Comparison of ENCODE assay signal across 8 mouse cellular contexts in the genomic region with DNA sequence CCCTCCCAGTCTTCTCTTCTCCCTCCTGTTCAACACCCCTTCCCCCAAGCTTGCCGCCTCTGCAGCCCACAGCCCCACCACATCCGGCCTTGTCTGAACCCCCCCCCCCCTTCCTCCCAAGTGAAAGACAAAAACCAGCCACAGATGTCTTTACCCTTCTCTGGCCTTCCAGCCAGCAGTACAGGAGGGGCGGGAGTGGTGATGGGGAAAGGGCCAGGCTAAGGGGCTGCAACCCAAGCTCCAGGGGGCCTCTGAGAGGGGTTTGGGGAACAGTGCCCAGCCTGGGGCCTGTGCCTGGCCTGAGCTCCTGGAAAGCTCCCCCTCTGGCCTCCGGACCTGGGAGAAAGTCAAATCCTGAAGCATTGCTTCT. TPM values are rescaled to one million over a fixed set of nuclear protein-coding genes. Genes with fewer than 3 reads are reported as not detected.
DNase-seq lines count a peak whose midpoint lies in the region; ATAC-seq lines count a peak whose summit lies in the region.

No protein-coding gene starts in this region.

- DNase-seq in kidney, postnatal 14 days, result no peak
- DNase-seq in induced T-regulatory cell, adult 2 months (ENCODE audit: low read depth), result peak; percentile 77
- DNase-seq in urinary bladder, adult 18-20 months (ENCODE audit: low spot score in 2 of 2), result no peak
- DNase-seq in ovary, postnatal 36 days (ENCODE audit: low spot score), result no peak
- no peak for DNase-seq in right cerebral cortex, postnatal 36 days (ENCODE audit: low spot score in 2 of 2)

- H3K4me3 ChIP-seq in kidney, embryonic 16.5 days (ENCODE audit: low read length), result no peak overlapping the region
- H3K4me3 ChIP-seq in neural tube, embryonic 14.5 days (ENCODE audit: low read depth, low read length), result no peak overlapping the region

- ATAC-seq in kidney, embryonic 16.5 days (ENCODE audit: low FRiP score, low TSS enrichment), result peak; percentile 30
- peak; percentile 43 for ATAC-seq in common myeloid progenitor, adult 5-6 weeks (replicated peaks; ENCODE audit: low read depth, poor library complexity, severe bottlenecking)
- ATAC-seq in neural tube, embryonic 14.5 days (ENCODE audit: low read depth), result no peak

- H3K27ac ChIP-seq in kidney, embryonic 16.5 days (ENCODE audit: low read length), result peak overlapping the region; percentile 89
- 0 out of 2 replicates have a peak overlapping the region, but pooled peaks have one; percentile 30 for H3K27ac ChIP-seq in neural tube, embryonic 14.5 days (ENCODE audit: low read depth, low read length)

- H3K4me2 ChIP-seq in kidney, embryonic 16.5 days (replicated peaks; ENCODE audit: low read depth, low read length), result no peak overlapping the region
- no peak overlapping the region for H3K4me2 ChIP-seq in neural tube, embryonic 14.5 days (ENCODE audit: low read depth, low read length)

- H3K36me3 ChIP-seq in kidney, embryonic 16.5 days (ENCODE audit: insufficient read depth, low read length), result no peaks in the 10 kb centered on the region
- H3K36me3 ChIP-seq in neural tube, embryonic 14.5 days (ENCODE audit: control insufficient read depth, insufficient read depth, low read length), result no peaks in the 10 kb centered on the region

- peaks cover 52% of the 10 kb centered on the region for H3K4me1 ChIP-seq in kidney, embryonic 16.5 days (ENCODE audit: insufficient read depth, low read length)
- H3K4me1 ChIP-seq in neural tube, embryonic 14.5 days (ENCODE audit: control insufficient read depth, insufficient read depth, low read length), result peaks cover 4% of the 10 kb centered on the region; the same call in 1 of the 2 replicates

- 38% methylated on average over 4 of the region's 4 CpGs for WGBS in kidney, embryonic 16.5 days
- 26% methylated on average over 4 of the region's 4 CpGs for WGBS in neural tube, embryonic 14.5 days

- H3K9me3 ChIP-seq in kidney, embryonic 16.5 days (ENCODE audit: low read length), result no peaks in the 10 kb centered on the region
- no peaks in the 10 kb centered on the region for H3K9me3 ChIP-seq in neural tube, embryonic 14.5 days (ENCODE audit: control insufficient read depth, low read length)

- peak overlapping the region; percentile 31; the same call in 1 of the 2 replicates for H3K9ac ChIP-seq in kidney, embryonic 16.5 days (replicated peaks; ENCODE audit: low read length)
- no peak overlapping the region for H3K9ac ChIP-seq in neural tube, embryonic 14.5 days (replicated peaks; ENCODE audit: low read depth, low read length)

- no peaks in the 10 kb centered on the region for H3K27me3 ChIP-seq in kidney, embryonic 16.5 days (ENCODE audit: insufficient read depth, low read length)
- no peaks in the 10 kb centered on the region for H3K27me3 ChIP-seq in neural tube, embryonic 14.5 days (ENCODE audit: control insufficient read depth, insufficient read depth, low read length)

RNA-seq across cellular contexts. Expression of a gene that starts 7.0 kb away (rescaled TPM):
- polyA plus RNA-seq in kidney, embryonic 16.5 days (2015; fragmentation: Nextera tagmentation; extraction: Ambion mirVana), result 0.19 and 0.41 TPM in 2 replicates
- not detected in 2 replicates for total RNA-seq in common myeloid progenitor, adult 5-6 weeks (2017)
- not detected in 2 replicates for polyA plus RNA-seq in neural tube, embryonic 14.5 days (2014; fragmentation: Nextera tagmentation; extraction: Ambion mirVana)

RNA-seq across cellular contexts. Expression of a gene that starts 58.8 kb away (rescaled TPM):
- 0.17 and 0.22 TPM in 2 replicates for polyA plus RNA-seq in kidney, embryonic 16.5 days (2015; fragmentation: Nextera tagmentation; extraction: Ambion mirVana)
- 0.68 and 1.0 TPM in 2 replicates for total RNA-seq in common myeloid progenitor, adult 5-6 weeks (2017)
- 0.28 TPM in 1 of 2 replicates, not detected in the other for polyA plus RNA-seq in neural tube, embryonic 14.5 days (2014; fragmentation: Nextera tagmentation; extraction: Ambion mirVana)
